Mouse (Mus musculus) testis, adult 2 months (tissue): ENCODE data around the gene Cyp3a11.

ENCODE experiments used
- CTCF ChIP-seq: fragments of 200-500 bp; IDR thresholded peaks from 2 replicates; pipeline ENCODE4 v1.5.1; 2012; ENCODE audit warnings: low read depth, mild to moderate bottlenecking, inconsistent platforms, low read length, moderate library complexity; ENCODE audit not compliant: control insufficient read depth, insufficient read depth, insufficient replicate concordance
- POLR2A ChIP-seq: fragments of 200-500 bp; IDR thresholded peaks from 2 replicates; pipeline ENCODE4 v1.6.1; 2012; ENCODE audit warnings: low read depth, mild to moderate bottlenecking, inconsistent platforms, low read length, moderate library complexity; ENCODE audit not compliant: control insufficient read depth

- TF ChIP-seq POLR2A = no peak
- no peak for TF ChIP-seq CTCF
Observed at GRCm38 (mm10) chr5:145912912-145913311, 33.1 kb upstream of the Cyp3a11 start.
